Mouse (Mus musculus) erythroblast, adult 5-6 weeks (primary cell): Measurements from ENCODE around the gene Apom. TPM values are rescaled to one million over a fixed set of nuclear protein-coding genes. Genes with fewer than 3 reads are reported as not detected.

Source experiments
- ATAC-seq: replicated peaks from 2 replicates; pipeline ENCODE4 v1.8.0; 2016; ENCODE audit warnings: moderate number of reproducible peaks, mild to moderate bottlenecking, moderate TSS enrichment, inconsistent platforms; ENCODE audit not compliant: poor library complexity, low FRiP score, severe bottlenecking
- total RNA-seq, 2 experiments: library from RNA; stranded (forward) in 1 of 2; stranded (reverse) in 1 of 2; fragments of 150-400 nt in 1 of 2; fragments of 200-764, 138-1000 nt in 1 of 2; gene quantifications; 2 replicates each; pipeline versions ENCODE4 v1.2.3 to v1.2.4; 2015 to 2017; ENCODE audit warnings: low replicate concordance in 2 of 2

Apom gene
- total RNA-seq (2015; ENCODE audit: low replicate concordance) (not detected in 2 replicates), total RNA-seq (2017; ENCODE audit: low replicate concordance) (0.94 TPM in 1 of 2 replicates, not detected in the other)

GRCm38 (mm10) chr17:35131500-35132173 is at the start of gene Apom:
TSS of gene Apom (minus strand) at chr17:35132050.
- no peak for ATAC-seq

- ATAC-seq: no peak
These were observed 48.2 kb upstream of the Apom start for GRCm38 (mm10) chr17:35180093-35180492.

DNA sequence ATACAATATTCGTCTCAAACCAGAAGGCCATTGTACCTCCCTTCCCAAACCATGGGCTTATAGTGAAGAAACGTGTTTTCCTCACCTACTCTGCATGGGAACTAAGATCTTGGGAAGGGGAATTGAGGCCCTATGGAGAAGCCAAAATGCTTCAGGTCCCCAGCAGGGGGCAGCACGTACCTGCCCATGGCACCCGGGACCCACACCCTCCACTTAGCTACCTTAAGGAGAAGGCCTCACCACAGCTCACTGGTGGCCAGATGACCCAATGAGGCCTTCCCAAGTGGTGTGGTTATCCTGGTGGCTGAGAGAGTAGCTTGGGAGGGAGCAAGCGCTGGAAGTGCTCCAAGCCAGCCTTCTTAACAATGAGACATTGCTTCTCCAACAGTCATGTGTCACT is 46.7 kb upstream of the Apom start:
- peak; percentile 87 for ATAC-seq

DNA sequence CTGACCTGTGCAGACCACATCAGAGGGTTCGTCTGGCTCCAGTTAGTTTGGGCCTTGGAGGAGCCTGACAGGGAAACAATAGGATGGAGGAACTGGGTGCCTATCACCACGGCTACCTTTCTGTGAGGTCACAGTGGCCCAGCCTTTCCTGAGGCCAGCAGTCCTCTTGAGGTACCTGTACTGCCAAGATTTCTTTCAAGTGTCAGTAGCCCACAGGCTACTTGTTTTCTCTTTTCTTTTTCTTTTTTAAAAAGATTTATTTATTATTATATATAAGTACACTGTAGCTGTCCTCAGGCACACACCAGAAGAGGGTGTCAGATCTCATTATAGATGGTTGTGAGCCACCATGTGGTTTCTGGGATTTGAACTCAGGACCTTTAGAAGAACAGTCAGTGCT is 44.1 kb upstream of the Apom start, which contains the start of gene Aif1:
Gene Aif1, minus strand, starts transcription at position 101 of the 400 bp plus-strand sequence.
- no peak for ATAC-seq

GRCm38 (mm10) chr17:35175382-35175781 is 43.5 kb upstream of the Apom start:
- no peak for ATAC-seq

- no peak for ATAC-seq
These were observed 42.5 kb upstream of the Apom start for GRCm38 (mm10) chr17:35174201-35174977.

- ATAC-seq: no peak
These were observed 41.5 kb upstream of the Apom start for GRCm38 (mm10) chr17:35173329-35173728.

GRCm38 (mm10) chr17:35172445-35173234 is 40.8 kb upstream of the Apom start:
- ATAC-seq: no peak

- no peak for ATAC-seq
These were observed 36.8 kb upstream of the Apom start for GRCm38 (mm10) chr17:35168541-35169207.

DNA sequence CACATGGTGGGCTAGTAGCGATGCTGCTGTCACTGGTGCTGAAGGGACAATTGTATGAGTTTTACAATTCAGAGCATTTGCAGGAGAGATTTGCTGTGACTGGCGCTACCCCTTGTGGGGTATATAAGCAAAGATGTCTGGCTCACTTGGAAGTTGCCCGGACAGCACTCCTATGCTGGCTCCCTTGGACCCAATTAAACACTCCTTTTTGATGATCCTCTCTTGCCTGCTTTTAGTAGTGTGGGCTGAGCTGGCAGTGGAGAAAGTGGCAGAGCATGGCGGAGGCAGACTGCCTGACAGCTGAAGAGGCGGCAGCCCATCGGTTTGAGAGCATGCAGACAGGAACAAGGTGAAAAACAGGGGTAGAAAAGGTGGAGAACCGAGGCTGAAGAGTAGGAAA is 35.9 kb upstream of the Apom start:
- ATAC-seq: no peak

DNA sequence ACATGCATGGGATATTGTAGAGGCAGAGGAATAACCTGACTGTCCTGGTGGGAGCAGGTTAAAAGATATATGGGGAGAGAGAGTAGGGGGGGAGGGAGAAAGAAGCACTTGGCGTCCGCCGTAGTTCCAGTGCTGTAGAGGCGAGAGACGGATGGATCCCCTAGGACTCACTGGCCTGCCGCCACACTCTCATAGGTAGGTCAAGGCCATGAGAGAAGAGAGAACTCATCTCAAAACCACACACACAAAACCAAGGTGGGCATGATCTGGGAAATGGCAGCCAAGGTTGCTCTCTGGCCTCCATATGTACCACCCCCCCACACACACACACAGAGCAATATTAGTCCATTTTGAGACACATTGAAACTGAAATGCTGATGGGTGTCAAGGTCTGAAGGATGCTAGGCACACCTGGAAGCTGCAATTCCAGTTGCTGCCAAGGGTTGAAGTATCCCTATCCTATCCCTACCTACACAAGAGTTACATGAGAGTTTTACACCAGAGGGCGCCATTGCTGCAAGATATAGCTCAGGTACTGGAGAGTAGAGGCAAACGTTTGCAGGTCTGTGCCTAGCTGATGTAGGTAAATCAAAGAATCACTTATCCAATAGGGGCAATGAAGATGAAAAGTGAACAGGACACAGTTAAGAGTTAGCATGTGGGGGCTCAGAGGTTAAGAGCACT is 34.6 kb upstream of the Apom start:
- ATAC-seq: no peak

DNA sequence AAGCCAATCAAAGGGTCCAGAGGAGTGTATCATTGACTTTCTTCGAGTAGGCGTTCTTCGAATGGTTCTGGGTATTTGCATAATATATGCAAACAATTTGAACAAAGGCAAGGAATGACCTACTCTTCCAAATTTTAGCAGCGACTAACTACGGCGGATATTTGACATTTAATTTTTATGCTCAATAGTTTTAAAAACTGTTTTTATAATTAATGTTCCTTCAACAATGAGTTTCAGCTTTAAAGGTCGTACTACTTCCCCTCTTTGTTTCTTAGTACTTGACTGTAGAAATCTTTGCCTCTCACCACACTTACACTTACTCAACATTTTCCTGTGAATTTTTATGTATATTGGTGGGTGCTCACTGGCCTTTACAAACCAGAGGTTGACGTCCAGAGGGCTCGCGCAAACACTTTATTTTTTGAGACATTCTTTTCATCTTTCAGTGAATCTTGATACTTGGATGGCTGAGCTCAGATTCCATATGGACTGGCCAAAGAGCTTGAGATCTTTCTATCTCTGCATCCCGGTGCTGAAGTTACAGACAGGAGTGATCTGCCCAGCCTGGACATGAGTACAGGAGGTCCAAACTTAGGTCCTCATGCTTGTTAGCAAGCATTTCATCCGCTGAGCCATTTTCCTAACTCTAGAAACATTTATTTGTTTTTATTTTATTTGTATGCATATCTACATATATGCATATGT is 33.8 kb upstream of the Apom start:
- no peak for ATAC-seq

- peak; percentile 89 for ATAC-seq
These were observed 33.0 kb upstream of the Apom start, which contains the start of gene Prrc2a for GRCm38 (mm10) chr17:35164568-35165450. TSS of gene Prrc2a (minus strand) at chr17:35164897.

GRCm38 (mm10) chr17:35164218-35164567 is 32.3 kb upstream of the Apom start:
- ATAC-seq: no peak

GRCm38 (mm10) chr17:35163326-35164081 is 31.7 kb upstream of the Apom start:
- no peak for ATAC-seq

GRCm38 (mm10) chr17:35162730-35163129 is 30.9 kb upstream of the Apom start:
- no peak for ATAC-seq

DNA sequence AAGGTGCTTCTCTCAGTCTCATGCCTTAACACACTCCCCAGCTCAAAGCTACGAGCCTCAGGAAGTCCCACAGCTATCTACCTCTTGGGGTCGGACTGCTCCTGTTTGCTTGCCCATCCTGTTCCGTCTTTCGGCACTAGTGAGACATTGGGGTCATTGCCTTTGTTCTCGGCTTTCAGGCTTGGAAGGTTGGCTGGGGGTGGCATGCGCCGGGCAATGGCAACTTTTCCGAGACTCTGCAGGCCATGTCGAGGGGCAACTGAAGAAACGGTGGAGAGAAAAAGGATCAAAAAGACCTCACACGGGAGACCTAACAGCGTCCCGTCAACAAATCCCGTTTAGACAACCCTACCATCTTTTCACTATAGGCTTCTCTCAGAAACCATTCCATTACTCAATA is 30.3 kb upstream of the Apom start:
- no peak for ATAC-seq
